Mouse (Mus musculus) frontal cortex, postnatal 10 days (tissue): Measurements from ENCODE around the gene Meaf6.
A peak's percentile ranks its signal among the peaks of the same experiment; 100 is the strongest.

Source experiments
- DNase-seq, 2 experiments: peaks; one replicate each; pipeline ENCODE4 v3.0.0; 2022; ENCODE audit warnings: low spot score in 2 of 2, mixed read lengths in 1 of 2

Meaf6 gene

GRCm38 (mm10) chr4:125084403-125085345, at the start of gene Meaf6:
TSS of gene Meaf6 (plus strand) at chr4:125085134.
- DNase-seq: peak; percentile 82 to 92

GRCm38 (mm10) chr4:125044454-125044853, 40.5 kb upstream of the Meaf6 start:
- no peak for DNase-seq

GRCm38 (mm10) chr4:125055385-125055784, 29.5 kb upstream of the Meaf6 start:
- DNase-seq: no peak

- DNase-seq: no peak
These were observed 28.5 kb upstream of the Meaf6 start for GRCm38 (mm10) chr4:125056476-125056875.

- DNase-seq: no peak
These were observed 27.7 kb upstream of the Meaf6 start for GRCm38 (mm10) chr4:125057273-125057672.

- DNase-seq: no peak
These were observed 26.9 kb upstream of the Meaf6 start for GRCm38 (mm10) chr4:125058033-125058432.

- peak; percentile 34 to 56 for DNase-seq
These were observed 25.9 kb upstream of the Meaf6 start for GRCm38 (mm10) chr4:125059025-125059424.

- DNase-seq: no peak
These were observed 21.1 kb upstream of the Meaf6 start for GRCm38 (mm10) chr4:125063829-125064228.

- DNase-seq: peak in 1 of 2 experiments; percentile 30
These were observed 19.2 kb upstream of the Meaf6 start, which contains the start of gene Dnali1 for GRCm38 (mm10) chr4:125065517-125066307. TSS of gene Dnali1 (minus strand) at chr4:125065703.

- DNase-seq: peak; percentile 86 to 90
These were observed 18.2 kb upstream of the Meaf6 start, which contains the start of gene Snip1 for GRCm38 (mm10) chr4:125066490-125067370. TSS of gene Snip1 (plus strand) at chr4:125066672.

- DNase-seq: no peak
These were observed 7.2 kb upstream of the Meaf6 start for GRCm38 (mm10) chr4:125077700-125078099.

- DNase-seq: no peak
These were observed 6.2 kb upstream of the Meaf6 start for GRCm38 (mm10) chr4:125078698-125079097.

- DNase-seq: peak; percentile 70
These were observed 460 bp downstream of the Meaf6 start for GRCm38 (mm10) chr4:125085346-125085841.

- DNase-seq: no peak
These were observed 8.1 kb downstream of the Meaf6 start for GRCm38 (mm10) chr4:125093031-125093430.

GRCm38 (mm10) chr4:125096066-125096465, 11.1 kb downstream of the Meaf6 start:
- DNase-seq: no peak

GRCm38 (mm10) chr4:125097412-125097811, 12.5 kb downstream of the Meaf6 start:
- no peak for DNase-seq

GRCm38 (mm10) chr4:125099458-125099857, 14.5 kb downstream of the Meaf6 start:
- DNase-seq: peak; percentile 69 to 77

- DNase-seq: no peak
These were observed 16.4 kb downstream of the Meaf6 start for GRCm38 (mm10) chr4:125101334-125101733.

- DNase-seq: no peak
These were observed 20.4 kb downstream of the Meaf6 start for GRCm38 (mm10) chr4:125105354-125105753.

- peak; percentile 80 to 85 for DNase-seq
These were observed 29.7 kb downstream of the Meaf6 start for GRCm38 (mm10) chr4:125114638-125115037.

GRCm38 (mm10) chr4:125115081-125115480, 30.1 kb downstream of the Meaf6 start:
- DNase-seq: no peak
